8 mouse cellular contexts compared by ENCODE assay signal in genomic region chr2:179875147-179875546, GRCm38 (mm10).
A peak's percentile ranks its signal among the peaks of the same experiment; 100 is the strongest.
DNase-seq lines count a peak whose midpoint lies in the region; ATAC-seq and TF ChIP-seq lines count a peak whose summit lies in the region.

No protein-coding gene starts in this region.

- H3K4me3 ChIP-seq in G1E (ENCODE audit: low read depth, low read length): no peak overlapping the region
- no peak overlapping the region for H3K4me3 ChIP-seq in lung, embryonic 14.5 days (ENCODE audit: low read depth, low read length)

- H3K9ac ChIP-seq in lung, embryonic 14.5 days: no peak overlapping the region

- H3K9me3 ChIP-seq in G1E (replicated peaks): peaks cover 5% of the 10 kb centered on the region
- no peaks in the 10 kb centered on the region for H3K9me3 ChIP-seq in lung, embryonic 14.5 days (ENCODE audit: low read depth, low read length)

- H3K27ac ChIP-seq in lung, embryonic 14.5 days (ENCODE audit: low read depth): no peak overlapping the region

- H3K4me2 ChIP-seq in lung, embryonic 14.5 days: no peak overlapping the region

- WGBS in lung, embryonic 14.5 days: 3% methylated on average over 3 of the region's 3 CpGs

- H3K27me3 ChIP-seq in G1E (ENCODE audit: insufficient read depth, low read length): no peaks in the 10 kb centered on the region
- H3K27me3 ChIP-seq in lung, embryonic 14.5 days (ENCODE audit: insufficient read depth, low read length): no peaks in the 10 kb centered on the region

- no peak for ATAC-seq in G1E (ENCODE audit: extremely low read depth, insufficient number of reproducible peaks, low FRiP score, poor library complexity, severe bottlenecking)
- ATAC-seq in erythroid progenitor cell, adult 5-6 weeks (replicated peaks; ENCODE audit: low FRiP score, poor library complexity, severe bottlenecking): 0 out of 2 replicates have a peak, but pooled peaks have one; percentile 49
- peak; percentile 44; the same call in 1 of the 2 replicates for ATAC-seq in lung, embryonic 14.5 days (ENCODE audit: insufficient read depth)

- H3K4me1 ChIP-seq in G1E (ENCODE audit: insufficient read depth, low read depth, low read length): no peaks in the 10 kb centered on the region
- H3K4me1 ChIP-seq in lung, embryonic 14.5 days (ENCODE audit: insufficient read depth): no peaks in the 10 kb centered on the region

- DNase-seq in G1E (ENCODE audit: low spot score): peak; percentile 26
- DNase-seq in brain, embryonic 18.5 days (ENCODE audit: low read depth, low spot score): peak; percentile 66
- DNase-seq in heart, postnatal 4 days: peak; percentile 79
- peak; percentile 65 for DNase-seq in layer of hippocampus, adult 11-12 months (ENCODE audit: low spot score)
- DNase-seq in lung, embryonic 14.5 days: peak; percentile 87
- peak; percentile 88 for DNase-seq in retina, embryonic 14.5 days (ENCODE audit: low spot score)
- DNase-seq in thymus, postnatal 4 days: peak; percentile 76

- peak; percentile 9; the same call in 1 of the 2 replicates for TF ChIP-seq CTCF in G1E (IDR thresholded peaks at IDR 0.05; ENCODE audit: low read depth, low read length)
- TF ChIP-seq CTCF in lung, embryonic 14.5 days (IDR thresholded peaks at IDR 0.05; ENCODE audit: low read depth): peak; percentile 94

- no peaks in the 10 kb centered on the region for H3K36me3 ChIP-seq in G1E (replicated peaks)
- H3K36me3 ChIP-seq in lung, embryonic 14.5 days (ENCODE audit: insufficient read depth): no peaks in the 10 kb centered on the region

Comparison
In these comparisons a context has a peak if more than half of its experiments do, and no peak if none do; other contexts are left out.
1. DNase-seq: peak in every context shown above with its lines; median percentile 88 in retina, embryonic 14.5 days; 87 in lung, embryonic 14.5 days; 79 in heart, postnatal 4 days; 76 in thymus, postnatal 4 days; 66 in brain, embryonic 18.5 days; 65 in layer of hippocampus, adult 11-12 months; 26 in G1E.